Mouse (Mus musculus): ENCODE data around the gene Stk40. TPM values are rescaled to one million over a fixed set of nuclear protein-coding genes. Genes with fewer than 3 reads are reported as not detected.
A peak's percentile ranks its signal among the peaks of the same experiment; 100 is the strongest.

Stk40 gene
- 26.4 and 26.6 TPM in 2 replicates for polyA plus RNA-seq (2015; fragmentation: Nextera tagmentation; extraction: Ambion mirVana)

DNA sequence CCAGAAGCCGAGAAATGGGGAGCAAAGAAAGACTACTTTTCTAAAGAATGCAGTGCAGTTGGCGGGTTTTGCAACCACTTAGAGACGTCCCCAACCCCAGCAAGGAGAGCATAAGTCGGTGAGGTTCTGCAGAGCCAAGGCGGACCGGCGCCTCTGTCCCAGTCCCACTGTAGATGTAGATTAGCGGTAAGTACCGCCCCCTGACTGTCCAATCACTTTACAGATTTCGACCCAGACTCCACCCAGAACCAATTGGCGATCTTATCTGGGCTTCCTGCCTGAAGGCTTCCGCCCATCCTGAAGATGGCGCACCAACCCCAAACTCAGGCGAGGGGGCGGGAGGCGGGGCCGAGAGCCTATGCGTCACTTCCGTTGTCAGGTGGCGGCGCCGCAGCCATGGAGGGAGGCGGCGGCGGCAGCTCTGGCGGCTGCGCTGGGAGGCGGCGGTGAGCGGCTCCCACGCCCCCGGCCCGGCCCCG lies at the start of gene Stk40:
Gene Stk40, plus strand, starts transcription at position 368 of the 479 bp plus-strand sequence.
- Histone ChIP-seq H3K9me3 (no peaks in the 10 kb centered on the region), H3K4me2 (peak within 1 kb of the TSS; percentile 99), H3K4me3 (peak within 1 kb of the TSS; percentile 94), H3K27ac (replicated peaks) (peak within 1 kb of the TSS; percentile 96), H3K36me3 (peaks cover 15% of the 10 kb centered on the region), H3K9ac (peak within 1 kb of the TSS; percentile 97), H3K4me1 (peaks cover 87% of the 10 kb centered on the region), H3K27me3 (replicated peaks) (no peaks in the 10 kb centered on the region)
- WGBS: under 1% methylated on average over 34 of the region's 34 CpGs
- peak; percentile 85 for ATAC-seq (ENCODE audit: extremely low read depth, insufficient number of reproducible peaks, low FRiP score, low TSS enrichment)

DNA sequence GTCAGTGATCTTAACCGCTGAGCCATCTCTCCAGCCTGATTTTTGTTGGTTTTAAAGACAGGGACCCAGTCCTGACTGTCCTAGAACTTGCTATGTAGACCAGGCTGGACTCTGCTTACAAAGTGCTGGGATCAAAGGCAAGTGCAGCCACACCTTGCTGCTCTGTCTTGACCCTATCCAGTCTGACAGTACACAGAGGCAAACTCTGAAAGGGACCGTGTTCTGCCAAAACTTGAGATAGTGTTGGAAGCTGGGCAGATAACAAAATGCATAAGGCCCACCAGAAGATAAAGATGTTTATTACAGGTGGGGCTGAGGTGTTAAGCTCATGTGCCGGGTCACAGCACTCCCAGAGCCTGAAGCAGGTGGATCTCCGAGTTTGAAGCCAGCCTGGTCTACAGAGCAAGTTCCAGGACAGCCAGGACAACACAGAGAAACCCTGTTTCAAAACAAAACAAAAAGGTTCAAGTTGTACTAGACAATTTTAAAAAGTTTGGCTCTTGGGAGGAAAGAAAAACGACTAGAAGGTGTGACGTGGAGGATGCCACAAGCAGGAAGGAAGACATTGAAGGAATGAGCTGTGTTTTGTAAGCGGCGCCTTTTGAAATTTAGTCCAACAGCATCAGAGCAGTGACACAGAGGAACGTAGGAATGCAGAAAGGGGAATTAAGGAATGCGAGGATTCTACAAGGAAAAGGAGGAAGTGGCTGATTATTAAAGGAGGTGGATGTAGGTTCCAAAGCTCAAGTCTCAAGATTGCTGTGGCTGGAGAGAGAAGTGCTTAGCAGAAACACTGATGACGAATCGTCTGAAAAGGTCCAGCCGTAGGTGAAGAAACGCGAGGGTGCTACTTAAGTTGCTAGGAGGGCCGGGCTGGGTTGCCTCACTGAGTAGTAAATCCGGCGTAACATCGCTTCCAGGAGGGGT lies 46.3 kb upstream of the Stk40 start:
- H3K36me3 ChIP-seq: peaks cover 39% of the 10 kb centered on the region
- H3K9me3 ChIP-seq: no peaks in the 10 kb centered on the region
- no peak overlapping the region for H3K27ac ChIP-seq (replicated peaks)
- no peaks in the 10 kb centered on the region for H3K27me3 ChIP-seq (replicated peaks)
- H3K4me2 ChIP-seq: peak overlapping the region; percentile 95
- WGBS: 11% methylated on average over 19 of the region's 19 CpGs
- ATAC-seq (ENCODE audit: extremely low read depth, insufficient number of reproducible peaks, low FRiP score, low TSS enrichment): no peak
- peak overlapping the region; percentile 80 for H3K9ac ChIP-seq
- H3K4me3 ChIP-seq: peak overlapping the region; percentile 72
- H3K4me1 ChIP-seq: peaks cover 14% of the 10 kb centered on the region

DNA sequence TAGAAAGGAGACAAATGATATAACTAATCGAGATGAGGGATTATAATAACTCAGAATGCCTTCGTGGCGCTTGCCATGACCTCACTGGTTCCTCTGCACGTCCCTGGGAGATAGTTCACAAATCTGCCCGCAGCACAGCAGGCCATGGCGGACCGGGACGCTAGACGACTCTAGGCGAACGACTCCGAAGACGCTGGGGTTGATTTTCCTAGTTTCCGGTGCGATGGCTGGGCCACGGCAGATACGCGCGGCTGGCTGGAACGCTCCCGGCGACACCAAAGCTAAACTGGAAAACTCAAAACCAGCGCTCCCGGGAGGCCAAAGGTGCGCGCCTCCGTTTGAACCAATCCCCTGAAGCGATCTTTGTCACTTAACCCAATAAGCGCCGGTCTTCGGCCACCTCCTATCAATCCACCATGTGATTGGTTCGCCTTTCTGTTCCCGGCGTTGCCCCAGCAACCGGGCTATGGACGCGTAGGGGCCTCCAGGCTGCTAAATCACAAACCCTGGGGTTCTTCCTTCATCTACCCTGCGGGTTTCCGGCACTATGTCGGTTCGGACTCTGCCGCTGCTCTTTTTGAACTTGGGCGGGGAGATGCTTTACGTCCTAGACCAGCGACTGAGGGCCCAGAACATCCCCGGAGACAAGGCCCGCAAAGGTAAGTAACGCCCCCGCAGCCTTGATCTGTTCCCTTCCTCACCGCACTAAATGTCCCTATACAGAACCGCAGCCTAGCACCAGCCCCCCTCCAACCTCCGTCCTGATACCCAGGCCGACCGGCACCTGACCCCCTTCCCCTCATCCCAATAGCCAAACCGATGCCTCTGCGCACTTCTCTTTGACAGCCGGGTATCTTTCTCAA lies 45.4 kb upstream of the Stk40 start, which contains the start of gene Oscp1:
Gene Oscp1, plus strand, starts transcription at position 432 of the 863 bp plus-strand sequence.
- Histone ChIP-seq H3K27ac (replicated peaks) (no peak within 1 kb of the TSS; the same call in 1 of the 2 replicates), H3K27me3 (replicated peaks) (no peaks in the 10 kb centered on the region), H3K9ac (peak within 1 kb of the TSS; percentile 80), H3K9me3 (no peaks in the 10 kb centered on the region), H3K4me1 (peaks cover 14% of the 10 kb centered on the region), H3K4me3 (peak within 1 kb of the TSS; percentile 72), H3K4me2 (peak within 1 kb of the TSS; percentile 95), H3K36me3 (peaks cover 32% of the 10 kb centered on the region)
- WGBS: under 1% methylated on average over 57 of the region's 57 CpGs
- peak; percentile 92 for ATAC-seq (ENCODE audit: extremely low read depth, insufficient number of reproducible peaks, low FRiP score, low TSS enrichment)

DNA sequence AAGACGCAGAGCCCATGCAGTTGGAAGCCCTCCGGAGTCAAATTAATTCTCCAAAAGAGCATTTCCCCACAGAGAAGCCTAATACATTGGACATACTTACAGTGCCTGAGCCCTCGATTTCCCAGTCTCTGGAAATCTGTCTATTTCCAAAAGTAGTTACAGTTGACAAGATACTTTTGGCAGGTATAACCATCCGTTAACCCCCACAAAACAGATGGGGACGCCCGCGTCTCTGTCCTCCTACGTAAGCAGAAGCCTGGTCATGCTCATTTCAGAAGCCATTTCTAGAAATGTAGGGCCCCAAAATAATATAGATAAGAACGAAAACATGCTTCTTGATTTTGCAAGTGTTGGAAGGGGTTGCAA lies 44.8 kb upstream of the Stk40 start:
- Histone ChIP-seq H3K9me3 (no peaks in the 10 kb centered on the region), H3K4me1 (peaks cover 14% of the 10 kb centered on the region), H3K27ac (replicated peaks) (no peak overlapping the region), H3K4me3 (peak overlapping the region; percentile 72), H3K27me3 (replicated peaks) (no peaks in the 10 kb centered on the region), H3K36me3 (peaks cover 26% of the 10 kb centered on the region), H3K4me2 (peak overlapping the region; percentile 95), H3K9ac (peak overlapping the region; percentile 80)
- ATAC-seq (ENCODE audit: extremely low read depth, insufficient number of reproducible peaks, low FRiP score, low TSS enrichment): no peak
- 36% methylated on average over 9 of the region's 9 CpGs for WGBS

DNA sequence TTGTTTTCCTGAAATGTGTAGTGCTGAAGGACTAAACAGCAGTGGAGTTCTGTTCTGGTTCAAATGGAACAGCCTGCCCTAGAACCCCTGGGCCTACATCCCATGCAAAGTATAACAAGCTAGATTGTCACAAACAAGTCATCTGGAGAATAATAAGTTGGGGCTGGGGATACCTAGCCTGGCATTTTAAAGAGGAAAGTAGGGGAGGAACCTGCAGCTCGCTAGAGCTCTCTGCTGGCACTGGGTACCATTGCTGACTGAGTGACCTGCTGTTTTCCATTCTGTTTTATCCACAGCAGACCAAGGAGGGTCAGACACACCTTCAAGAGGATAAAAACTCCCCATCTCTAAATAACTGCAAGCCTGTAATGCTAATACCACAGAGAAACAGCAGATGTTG lies 40.9 kb upstream of the Stk40 start:
- no peaks in the 10 kb centered on the region for H3K27me3 ChIP-seq (replicated peaks)
- no peaks in the 10 kb centered on the region for H3K36me3 ChIP-seq
- peaks cover 10% of the 10 kb centered on the region for H3K4me1 ChIP-seq
- H3K4me2 ChIP-seq: no peak overlapping the region
- ATAC-seq (ENCODE audit: extremely low read depth, insufficient number of reproducible peaks, low FRiP score, low TSS enrichment): no peak
- 31% methylated on average over 1 of the region's 1 CpGs for WGBS
- no peak overlapping the region for H3K4me3 ChIP-seq
- no peaks in the 10 kb centered on the region for H3K9me3 ChIP-seq
- H3K9ac ChIP-seq: no peak overlapping the region
- no peak overlapping the region for H3K27ac ChIP-seq (replicated peaks)

DNA sequence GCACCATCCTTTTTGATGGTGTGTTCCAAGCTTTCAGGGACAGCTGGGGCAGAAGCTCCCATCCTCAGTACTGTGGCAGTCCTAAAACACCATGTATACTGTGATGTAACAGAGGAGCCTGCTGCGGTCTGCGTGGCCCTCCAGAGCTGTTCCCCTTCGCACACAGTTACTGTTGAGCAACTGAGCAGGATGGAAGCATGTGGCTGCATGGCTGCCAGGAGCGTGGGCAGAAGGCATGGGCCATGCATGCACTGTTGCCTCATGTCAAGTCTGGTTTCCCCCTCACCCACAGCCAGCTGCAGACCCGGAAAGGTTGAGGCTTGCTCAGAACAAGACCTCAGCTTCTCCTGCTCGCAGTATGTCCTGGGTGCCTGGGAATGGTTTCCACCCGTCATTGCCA lies 38.5 kb upstream of the Stk40 start:
- Histone ChIP-seq H3K4me2 (no peak overlapping the region), H3K4me3 (no peak overlapping the region), H3K4me1 (0 out of 2 replicates have a peak, but pooled peaks cover 4% of the 10 kb centered on the region), H3K27me3 (replicated peaks) (no peaks in the 10 kb centered on the region), H3K9ac (no peak overlapping the region), H3K36me3 (no peaks in the 10 kb centered on the region), H3K9me3 (no peaks in the 10 kb centered on the region), H3K27ac (replicated peaks) (no peak overlapping the region)
- 80% methylated on average over 7 of the region's 7 CpGs for WGBS
- no peak for ATAC-seq (ENCODE audit: extremely low read depth, insufficient number of reproducible peaks, low FRiP score, low TSS enrichment)

DNA sequence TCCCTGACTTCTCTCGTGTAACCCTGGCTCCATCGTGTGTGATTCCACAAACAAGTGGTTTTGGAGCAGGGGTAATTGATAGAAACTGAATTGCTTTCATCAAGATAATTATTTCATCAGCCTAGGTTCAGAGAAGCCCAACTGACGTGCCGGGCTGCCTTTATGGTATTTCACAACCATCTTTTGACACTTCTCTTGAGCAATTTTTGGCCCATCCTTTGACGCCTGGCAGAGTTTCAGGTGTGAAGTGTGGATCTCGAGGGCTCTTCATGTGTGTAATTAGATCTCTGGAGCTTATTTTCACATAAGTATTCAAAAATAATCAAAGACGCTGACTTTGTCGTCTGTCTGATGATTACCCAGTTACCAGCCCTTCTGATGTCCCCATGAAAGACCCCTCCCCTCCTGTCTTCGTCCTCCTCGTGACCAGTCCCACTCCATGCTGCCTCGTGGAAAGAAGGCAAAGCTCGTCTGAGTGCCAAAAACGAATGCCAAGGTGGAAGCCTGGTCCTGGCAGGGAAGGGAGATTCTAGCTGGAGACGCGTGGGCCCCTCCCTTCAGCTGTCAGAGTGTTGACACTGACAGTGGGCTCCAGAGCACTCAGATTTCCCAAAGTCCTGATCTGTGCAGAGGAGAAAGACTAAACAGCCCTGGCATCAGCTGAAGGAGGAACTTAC lies 36.2 kb upstream of the Stk40 start:
- Histone ChIP-seq H3K4me1 (0 out of 2 replicates have a peak, but pooled peaks cover 4% of the 10 kb centered on the region), H3K36me3 (no peaks in the 10 kb centered on the region), H3K27me3 (replicated peaks) (no peaks in the 10 kb centered on the region), H3K4me3 (no peak overlapping the region), H3K27ac (replicated peaks) (no peak overlapping the region), H3K9me3 (no peaks in the 10 kb centered on the region), H3K4me2 (no peak overlapping the region), H3K9ac (no peak overlapping the region)
- 56% methylated on average over 15 of the region's 15 CpGs for WGBS
- no peak for ATAC-seq (ENCODE audit: extremely low read depth, insufficient number of reproducible peaks, low FRiP score, low TSS enrichment)

DNA sequence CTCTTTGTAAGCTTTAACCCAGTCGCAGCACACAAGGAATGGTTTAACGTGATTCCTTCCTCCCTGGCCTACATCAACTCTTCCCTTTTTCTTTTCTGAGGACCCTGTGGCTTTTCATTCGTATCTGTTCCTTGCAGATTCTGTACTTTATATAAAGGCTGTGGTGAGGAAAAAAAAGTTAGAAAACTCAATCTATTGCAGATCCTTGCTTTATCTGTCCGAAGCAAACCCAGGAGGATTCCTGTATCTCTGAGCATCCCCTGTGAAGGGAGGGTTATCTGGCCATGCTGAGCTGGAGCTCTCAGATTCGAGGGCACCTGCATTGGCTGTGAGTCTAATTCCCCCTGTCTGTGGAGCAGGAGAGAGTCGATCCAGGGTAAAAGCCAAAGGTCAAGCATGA lies 34.9 kb upstream of the Stk40 start:
- Histone ChIP-seq H3K4me1 (0 out of 2 replicates have a peak, but pooled peaks cover 4% of the 10 kb centered on the region), H3K27me3 (replicated peaks) (no peaks in the 10 kb centered on the region), H3K27ac (replicated peaks) (no peak overlapping the region), H3K9me3 (no peaks in the 10 kb centered on the region), H3K9ac (no peak overlapping the region), H3K4me3 (no peak overlapping the region), H3K4me2 (no peak overlapping the region), H3K36me3 (no peaks in the 10 kb centered on the region)
- no peak for ATAC-seq (ENCODE audit: extremely low read depth, insufficient number of reproducible peaks, low FRiP score, low TSS enrichment)
- WGBS: 74% methylated on average over 6 of the region's 6 CpGs

DNA sequence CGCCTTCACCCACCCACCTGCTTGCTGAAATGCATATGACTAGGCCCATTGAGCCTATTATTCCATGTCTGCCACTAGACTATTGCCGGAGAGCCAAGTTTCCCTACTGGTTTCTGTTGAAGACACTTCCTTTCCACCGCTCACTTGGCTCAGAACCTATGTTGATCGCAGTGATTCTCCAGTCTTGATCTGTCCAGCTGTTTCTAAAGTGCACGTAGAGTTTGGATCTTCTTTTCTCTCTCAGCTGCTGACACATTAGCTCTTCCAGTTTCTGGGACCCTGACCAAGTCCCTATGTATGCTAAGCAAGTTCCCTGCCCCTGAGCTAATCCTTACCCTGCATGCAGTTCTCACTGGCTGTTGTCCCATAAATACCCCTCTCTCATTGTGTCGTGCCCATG lies 25.9 kb upstream of the Stk40 start:
- 73% methylated on average over 6 of the region's 6 CpGs for WGBS
- ATAC-seq (ENCODE audit: extremely low read depth, insufficient number of reproducible peaks, low FRiP score, low TSS enrichment): no peak

DNA sequence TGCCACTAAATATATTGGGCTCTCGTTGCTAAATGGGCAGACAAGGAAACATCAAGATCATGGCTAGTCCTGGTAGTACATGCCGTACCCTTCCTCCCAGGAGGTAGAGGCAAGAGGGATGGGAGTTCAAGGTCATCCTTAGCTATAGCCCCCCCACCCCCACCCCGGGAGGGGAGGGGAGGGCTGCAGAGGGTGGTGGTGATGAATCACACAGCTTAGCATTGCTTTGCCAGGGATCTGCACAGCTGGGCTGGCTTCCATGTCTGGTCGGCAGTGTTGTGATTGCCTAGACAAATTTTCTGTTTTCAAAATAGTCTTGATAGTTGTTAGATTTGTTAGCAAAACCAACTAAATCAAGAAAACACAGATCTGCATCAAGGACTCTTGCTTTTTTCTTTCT lies 24.5 kb upstream of the Stk40 start:
- peaks cover 4% of the 10 kb centered on the region; the same call in 1 of the 2 replicates for H3K36me3 ChIP-seq
- no peak overlapping the region for H3K4me3 ChIP-seq
- no peak overlapping the region for H3K9ac ChIP-seq
- H3K27me3 ChIP-seq (replicated peaks): no peaks in the 10 kb centered on the region
- H3K9me3 ChIP-seq: no peaks in the 10 kb centered on the region
- H3K4me2 ChIP-seq: no peak overlapping the region
- no peak for ATAC-seq (ENCODE audit: extremely low read depth, insufficient number of reproducible peaks, low FRiP score, low TSS enrichment)
- no peaks in the 10 kb centered on the region for H3K4me1 ChIP-seq
- 65% methylated on average over 4 of the region's 4 CpGs for WGBS
- no peak overlapping the region for H3K27ac ChIP-seq (replicated peaks)

More for the DNA sequence above, 25.9 kb upstream of the Stk40 start:
- H3K4me3 ChIP-seq: no peak overlapping the region
- no peak overlapping the region for H3K9ac ChIP-seq
- no peaks in the 10 kb centered on the region for H3K4me1 ChIP-seq
- H3K9me3 ChIP-seq: no peaks in the 10 kb centered on the region
- peaks cover 4% of the 10 kb centered on the region; the same call in 1 of the 2 replicates for H3K36me3 ChIP-seq
- no peak overlapping the region for H3K4me2 ChIP-seq
- H3K27me3 ChIP-seq (replicated peaks): no peaks in the 10 kb centered on the region
- no peak overlapping the region for H3K27ac ChIP-seq (replicated peaks)

Data from heart, embryonic 13.5 days (tissue).